In the genomic region with DNA sequence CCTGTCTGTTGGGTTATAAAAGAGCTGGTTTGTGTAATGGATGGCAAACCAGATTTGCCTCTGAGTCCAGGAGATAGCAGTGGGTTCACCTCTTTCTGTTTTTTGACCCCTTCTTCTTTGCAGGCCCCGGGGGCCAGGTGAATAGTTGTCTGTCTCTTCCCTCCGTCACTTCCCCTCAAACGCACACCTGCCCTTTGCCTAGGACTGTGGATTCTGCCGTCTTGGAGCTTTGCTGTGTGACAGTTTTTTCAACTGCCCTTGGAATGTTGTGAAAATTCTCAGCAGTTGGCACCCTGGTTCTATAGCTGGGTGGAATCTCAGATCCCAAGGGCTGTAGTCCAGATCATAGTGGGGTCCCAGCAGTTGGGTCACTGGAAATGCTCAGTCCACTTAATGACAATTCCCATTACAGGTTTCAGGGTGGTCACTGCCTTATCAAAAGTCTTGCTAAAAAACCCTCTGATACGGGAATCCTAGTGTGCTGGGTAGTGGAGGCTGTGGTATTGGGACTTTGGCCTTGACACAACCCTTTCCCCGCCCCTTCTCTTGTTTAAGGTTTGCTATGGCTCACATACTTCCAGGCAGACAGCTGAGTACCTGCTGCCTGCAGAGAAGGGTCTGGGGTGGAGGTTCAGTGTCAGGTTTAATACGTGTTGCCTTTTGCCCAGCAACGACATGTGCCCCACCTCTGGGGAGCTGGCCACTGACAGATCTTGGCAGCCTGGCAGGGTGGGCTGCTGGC, we compare ENCODE assay signal across 16 mouse cellular contexts.
"Had no signal": no experiment of that assay in that cellular context is flagged by ENCODE, and none has a peak within 500 bp of the region (broad histone marks: within the 10 kb centered on the region; RNA-seq: fewer than 3 reads in every experiment).

No protein-coding gene starts in this region.

- H3K9ac ChIP-seq: liver, postnatal 0 days; lung, embryonic 15.5 days; midbrain, embryonic 12.5 days; neural tube, embryonic 13.5 days had no signal

- H3K9me3 ChIP-seq: limb, embryonic 10.5 days; lung, embryonic 15.5 days; megakaryocyte, embryonic 14.5 days; midbrain, embryonic 12.5 days; neural tube, embryonic 13.5 days had no signal

- H3K4me2 ChIP-seq: liver, embryonic 11.5 days; lung, embryonic 15.5 days; midbrain, embryonic 12.5 days; neural tube, embryonic 13.5 days had no signal

- H3K4me1 ChIP-seq: limb, embryonic 10.5 days; lung, embryonic 15.5 days; megakaryocyte, embryonic 14.5 days; midbrain, embryonic 12.5 days; neural tube, embryonic 13.5 days had no signal

- H3K27ac ChIP-seq: left cerebral cortex, adult 2 months; limb, embryonic 10.5 days; lung, embryonic 15.5 days; macrophage; midbrain, embryonic 12.5 days; neural tube, embryonic 13.5 days had no signal

- H3K27me3 ChIP-seq: lung, embryonic 15.5 days; midbrain, embryonic 12.5 days had no signal

- H3K36me3 ChIP-seq: limb, embryonic 10.5 days; lung, embryonic 15.5 days; midbrain, embryonic 12.5 days; neural tube, embryonic 13.5 days had no signal

- ATAC-seq: liver, postnatal 0 days; midbrain, embryonic 16.5 days had no signal

- DNase-seq: kidney, adult 8-10 months; liver, postnatal 0 days; lung, postnatal 14 days; retina, postnatal 1 day; right cerebral cortex, postnatal 4 days; spleen, adult 18-20 months; thymus, postnatal 36 days had no signal

- H3K4me3 ChIP-seq: left cerebral cortex, adult 2 months; limb, embryonic 10.5 days; lung, embryonic 15.5 days; megakaryocyte, embryonic 14.5 days; midbrain, embryonic 12.5 days; neural tube, embryonic 13.5 days had no signal
